Mouse (Mus musculus): ENCODE measurements around the gene Strip1. TPM values are rescaled to one million over a fixed set of nuclear protein-coding genes. Genes with fewer than 3 reads are reported as not detected.

Gene Strip1
- polyA plus RNA-seq (2015; fragmentation: Illumina TruSeq; extraction: RNeasy Lipid Tissue Mini Kit (QIAGEN cat#74804); ENCODE audit: insufficient read depth, low replicate concordance) = 30.3 TPM

GRCm38 (mm10) chr3:107631523-107631958, at the start of gene Strip1:
Gene Strip1, minus strand, starts transcription at chr3:107631694.

GRCm38 (mm10) chr3:107630682-107631522, 592 bp downstream of the Strip1 start, which contains the start of gene Gm10961:
Gene Gm10961, plus strand, starts transcription at chr3:107631322.

GRCm38 (mm10) chr3:107594662-107595263, 36.7 kb downstream of the Strip1 start, which contains the start of gene Alx3:
Gene Alx3, plus strand, starts transcription at chr3:107595031.

Other genes with a start within 250 kb of the Strip1 start
- not detected for gene Kcnc4, start 172.1 kb downstream of the Strip1 start, polyA plus RNA-seq (2015; fragmentation: Illumina TruSeq; extraction: RNeasy Lipid Tissue Mini Kit (QIAGEN cat#74804); ENCODE audit: insufficient read depth, low replicate concordance)
- 0.35 TPM for gene Slc6a17, start 113.7 kb downstream of the Strip1 start, polyA plus RNA-seq (2015; fragmentation: Illumina TruSeq; extraction: RNeasy Lipid Tissue Mini Kit (QIAGEN cat#74804); ENCODE audit: insufficient read depth, low replicate concordance)
- not detected for gene Ubl4b, start 76.6 kb downstream of the Strip1 start, polyA plus RNA-seq (2015; fragmentation: Illumina TruSeq; extraction: RNeasy Lipid Tissue Mini Kit (QIAGEN cat#74804); ENCODE audit: insufficient read depth, low replicate concordance)
- not detected for gene Alx3, start 36.7 kb downstream of the Strip1 start, polyA plus RNA-seq (2015; fragmentation: Illumina TruSeq; extraction: RNeasy Lipid Tissue Mini Kit (QIAGEN cat#74804); ENCODE audit: insufficient read depth, low replicate concordance)
- gene Gm10961, start 372 bp downstream of the Strip1 start, polyA plus RNA-seq (2015; fragmentation: Illumina TruSeq; extraction: RNeasy Lipid Tissue Mini Kit (QIAGEN cat#74804); ENCODE audit: insufficient read depth, low replicate concordance) = not detected
- 125 TPM for gene Ahcyl1, start 64.9 kb upstream of the Strip1 start, polyA plus RNA-seq (2015; fragmentation: Illumina TruSeq; extraction: RNeasy Lipid Tissue Mini Kit (QIAGEN cat#74804); ENCODE audit: insufficient read depth, low replicate concordance)
- gene Csf1, start 128.8 kb upstream of the Strip1 start, polyA plus RNA-seq (2015; fragmentation: Illumina TruSeq; extraction: RNeasy Lipid Tissue Mini Kit (QIAGEN cat#74804); ENCODE audit: insufficient read depth, low replicate concordance) = 77.5 TPM
- not detected for gene Eps8l3, start 245.5 kb upstream of the Strip1 start, polyA plus RNA-seq (2015; fragmentation: Illumina TruSeq; extraction: RNeasy Lipid Tissue Mini Kit (QIAGEN cat#74804); ENCODE audit: insufficient read depth, low replicate concordance)